Mouse (Mus musculus) liver, embryonic 14.5 days (tissue): ENCODE results near the gene Wnt7a.

Source experiments
- CTCF ChIP-seq: IDR thresholded peaks from 2 replicates; pipeline ENCODE4 v1.5.1; 2016; ENCODE audit warnings: antibody characterized with exemption, low read depth, control low read depth
- EP300 ChIP-seq: IDR thresholded peaks from 2 replicates; pipeline ENCODE4 v1.6.1; 2016; ENCODE audit warnings: antibody characterized with exemption, low read depth

- TF ChIP-seq CTCF (no peak), EP300 (no peak)
Observed at GRCm38 (mm10) chr6:91379266-91379665, 31.9 kb downstream of the Wnt7a start.
